Mouse (Mus musculus) layer of hippocampus, adult 8-10 months (tissue): ENCODE results near the gene Ppan. TPM values are rescaled to one million over a fixed set of nuclear protein-coding genes. Genes with fewer than 3 reads are reported as not detected.
A peak's percentile ranks its signal among the peaks of the same experiment; 100 is the strongest.

Source experiments
- DNase-seq, 2 experiments: peaks; one replicate each; pipeline ENCODE4 v3.0.0; 2022; ENCODE audit warnings: low spot score in 2 of 2
- total RNA-seq, 4 experiments: library from RNA; stranded (reverse); gene quantifications; 2 replicates each; pipeline ENCODE4 v1.2.4; 2022

Gene Ppan
- total RNA-seq, 4 experiments from 2014 or later, result 21.8 to 28.1 (median 24.6) TPM

DNA sequence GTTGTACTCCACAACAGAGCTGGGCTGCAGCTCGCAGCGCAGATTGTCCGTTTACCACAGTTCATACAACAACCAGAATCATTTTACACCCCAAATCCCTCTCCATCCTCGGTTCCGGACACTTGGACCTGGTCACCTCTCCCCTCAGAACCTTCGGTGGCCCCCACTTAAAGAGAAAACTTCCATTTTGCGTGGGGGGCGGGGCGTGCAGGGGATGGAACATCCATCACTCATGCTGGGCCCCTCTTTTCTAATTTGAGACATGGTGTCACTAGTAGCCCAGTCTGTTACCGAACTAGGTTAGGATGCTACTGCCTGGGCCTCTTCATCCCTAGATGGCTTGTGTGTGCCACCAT lies 9.3 kb upstream of the Ppan start:
- DNase-seq, result no peak

DNA sequence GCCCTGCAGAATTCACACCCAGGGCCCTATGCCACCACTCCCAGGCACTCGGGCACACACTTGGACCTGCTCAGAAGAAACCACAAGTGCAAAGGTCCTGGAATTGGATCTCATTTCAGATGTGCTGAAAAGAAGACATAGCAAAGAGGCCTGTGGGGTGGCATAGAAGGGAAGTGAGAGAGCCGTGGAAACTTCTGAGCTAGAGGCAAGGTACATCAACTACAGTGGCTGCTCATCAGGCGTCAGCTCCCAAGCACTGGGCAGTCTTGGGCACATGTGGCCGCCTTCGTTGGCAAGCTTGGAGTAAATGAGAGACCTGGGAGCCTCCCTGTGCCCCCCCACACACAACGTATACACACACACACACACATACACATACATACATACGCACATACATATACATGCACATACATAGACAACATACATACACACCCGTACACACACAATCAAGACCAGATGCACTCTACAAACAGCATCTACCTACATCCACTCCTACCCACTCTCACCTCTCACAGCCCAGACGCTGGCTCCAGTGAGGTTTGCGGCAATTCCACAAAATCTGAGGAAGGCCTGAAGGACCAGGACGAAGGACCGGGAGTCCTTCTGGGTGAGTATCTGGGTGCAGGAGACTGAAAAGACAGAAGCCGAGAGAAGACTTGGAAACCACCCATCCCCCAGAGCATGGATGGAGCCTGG lies 8.7 kb upstream of the Ppan start, which contains the start of gene Angptl6:
Angptl6 (minus strand) TSS at position 631 of the 696 bp plus-strand sequence.
- DNase-seq, result no peak

DNA sequence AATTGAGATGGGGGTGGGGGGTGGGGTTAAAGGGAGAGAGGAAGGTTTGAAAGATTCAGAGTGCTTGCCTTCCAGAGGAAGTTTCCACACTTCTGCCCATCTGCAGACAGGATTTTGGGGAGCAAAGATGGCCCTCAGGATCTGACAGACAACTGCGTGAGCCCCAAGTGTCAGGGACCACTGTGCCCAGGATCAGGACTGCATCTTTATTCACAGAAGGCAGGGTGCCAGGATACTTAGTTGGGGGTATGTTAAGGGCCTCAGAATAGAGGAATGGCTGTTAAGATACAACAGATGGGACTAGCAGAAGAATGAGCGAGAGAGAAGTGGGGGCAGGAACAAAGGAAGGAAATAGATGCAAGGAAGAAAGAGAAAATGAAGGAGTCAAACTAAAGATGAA lies 1.4 kb upstream of the Ppan start:
- peak in 1 of 2 experiments; percentile 4 for DNase-seq

DNA sequence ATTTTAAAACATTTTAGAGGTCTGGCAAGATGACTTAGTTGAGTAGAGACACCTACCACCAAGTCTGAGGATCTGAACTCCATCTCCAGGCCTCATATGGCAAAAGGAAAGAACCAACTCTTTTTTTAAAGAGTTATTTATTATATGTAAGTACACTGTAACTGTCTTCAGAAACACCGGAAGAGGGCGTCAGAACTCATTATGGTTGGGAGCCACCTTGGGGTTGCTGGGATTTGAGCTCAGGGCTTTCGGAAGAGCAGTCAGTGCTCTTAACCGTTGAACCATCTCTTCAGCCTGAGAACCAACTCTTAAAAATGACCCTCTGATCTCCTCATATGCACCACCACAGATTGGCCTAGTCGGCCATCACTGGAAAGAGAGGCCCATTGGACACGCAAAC lies 784 bp upstream of the Ppan start:
- peak in 1 of 2 experiments; percentile 2 for DNase-seq

DNA sequence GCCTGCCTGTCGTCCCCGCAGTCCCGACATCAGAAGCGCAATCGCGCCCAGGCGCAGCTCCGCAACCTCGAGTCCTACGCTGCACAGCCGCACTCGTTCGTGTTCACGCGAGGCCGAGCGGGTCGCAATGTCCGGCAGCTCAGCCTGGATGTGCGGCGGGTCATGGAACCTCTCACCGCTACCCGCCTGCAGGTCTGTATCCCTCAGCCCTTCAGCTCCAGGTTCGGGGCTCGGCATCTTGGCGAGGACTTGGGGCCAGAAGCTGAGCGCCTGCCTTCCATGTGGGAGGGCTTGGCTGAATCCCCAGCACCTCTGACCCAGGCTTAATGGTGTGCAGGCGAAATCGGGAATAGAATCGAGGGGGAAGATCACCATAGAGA lies 401 bp downstream of the Ppan start:
- no peak for DNase-seq

DNA sequence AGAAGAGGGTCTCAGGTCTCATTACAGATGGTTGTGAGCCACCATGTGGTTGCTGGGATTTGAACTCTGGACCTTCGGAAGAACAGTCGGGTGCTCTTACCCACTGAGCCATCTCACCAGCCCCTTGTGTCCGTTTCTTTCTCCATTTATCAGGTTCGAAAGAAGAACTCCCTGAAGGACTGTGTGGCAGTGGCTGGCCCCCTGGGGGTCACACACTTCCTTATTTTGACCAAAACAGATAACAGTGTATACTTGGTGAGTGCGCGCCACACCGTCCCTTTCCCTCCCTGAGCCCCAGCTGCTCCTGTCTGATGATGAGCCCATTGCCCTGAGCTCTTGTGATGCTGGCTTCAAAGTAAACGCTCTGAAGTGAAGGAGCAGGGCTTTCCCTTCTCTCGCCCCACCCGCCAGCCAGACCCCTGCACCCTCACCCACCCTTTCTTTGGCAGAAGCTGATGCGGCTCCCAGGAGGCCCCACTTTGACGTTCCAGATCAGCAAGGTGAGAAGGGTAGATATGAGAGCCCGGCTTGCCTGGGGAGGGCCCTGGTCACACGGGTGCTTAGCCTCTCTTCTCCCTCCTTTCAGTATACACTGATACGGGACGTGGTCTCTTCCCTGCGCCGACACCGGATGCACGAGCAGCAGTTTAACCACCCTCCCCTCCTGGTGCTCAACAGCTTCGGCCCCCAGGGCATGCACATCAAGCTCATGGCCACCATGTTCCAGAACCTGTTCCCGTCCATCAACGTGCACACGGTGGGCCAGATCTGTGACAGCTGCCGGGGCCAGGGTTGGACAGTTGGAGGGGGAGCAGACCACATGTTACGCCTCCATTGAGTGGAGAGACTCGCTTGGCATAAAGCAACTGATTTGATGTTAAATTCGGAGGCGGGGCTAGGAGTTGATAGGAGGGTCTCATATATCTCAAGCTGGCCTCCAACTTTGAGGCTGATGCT lies 1.5 kb downstream of the Ppan start:
- DNase-seq, result peak in 1 of 2 experiments; percentile 4

DNA sequence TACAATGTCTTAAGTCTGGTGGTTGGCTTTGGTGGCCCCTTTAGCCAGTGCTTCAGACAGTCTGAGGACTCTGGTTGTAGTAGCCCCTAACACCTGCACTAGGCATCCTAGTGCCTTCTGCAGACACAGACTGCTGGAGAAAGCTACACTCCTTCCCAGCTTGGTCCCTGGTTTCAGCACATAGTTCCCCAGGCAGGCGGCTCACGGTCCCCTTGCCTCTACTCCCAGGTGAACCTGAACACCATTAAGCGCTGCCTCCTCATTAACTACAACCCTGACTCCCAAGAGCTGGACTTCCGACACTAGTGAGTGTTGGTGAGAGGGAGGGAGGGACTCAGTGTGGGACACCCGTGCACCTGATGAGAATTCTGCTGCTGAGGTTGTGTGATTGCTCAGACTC lies 2.4 kb downstream of the Ppan start:
- DNase-seq, result no peak

DNA sequence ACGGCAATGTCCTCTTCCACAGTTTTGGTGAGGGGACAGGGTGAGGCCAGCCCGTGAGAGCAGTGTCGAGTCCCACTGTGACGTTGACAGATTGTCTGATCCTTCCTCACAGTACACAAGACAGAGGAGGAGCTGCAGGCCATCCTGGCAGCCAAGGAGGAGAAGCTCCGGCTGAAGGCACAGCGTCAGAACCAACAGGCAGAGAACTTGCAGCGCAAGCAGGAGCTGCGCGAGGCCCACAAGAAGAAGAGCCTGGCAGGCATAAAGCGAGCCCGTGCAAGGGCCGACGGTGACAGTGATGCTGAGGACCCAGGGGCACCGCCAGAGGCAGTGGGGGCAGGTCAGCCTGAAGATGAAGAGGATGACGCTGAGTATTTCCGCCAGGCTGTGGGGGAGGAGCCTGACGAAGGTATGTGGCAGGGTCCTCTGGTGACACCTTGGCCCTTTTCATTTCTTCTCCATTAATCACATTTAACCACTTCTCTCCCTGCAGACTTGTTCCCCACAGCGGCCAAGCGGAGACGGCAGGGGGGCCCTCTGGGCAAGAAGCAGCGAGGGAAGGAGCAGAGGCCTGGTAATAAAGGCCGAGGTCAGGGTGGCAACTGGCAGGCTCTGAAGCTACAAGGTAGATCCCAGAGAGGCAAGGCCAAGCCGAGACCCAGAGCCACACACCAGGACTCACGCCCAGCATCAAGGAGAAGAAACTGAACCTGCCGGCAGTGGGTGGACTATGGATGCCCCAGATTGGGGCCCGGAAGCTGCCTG lies 3.5 kb downstream of the Ppan start:
- no peak for DNase-seq

DNA sequence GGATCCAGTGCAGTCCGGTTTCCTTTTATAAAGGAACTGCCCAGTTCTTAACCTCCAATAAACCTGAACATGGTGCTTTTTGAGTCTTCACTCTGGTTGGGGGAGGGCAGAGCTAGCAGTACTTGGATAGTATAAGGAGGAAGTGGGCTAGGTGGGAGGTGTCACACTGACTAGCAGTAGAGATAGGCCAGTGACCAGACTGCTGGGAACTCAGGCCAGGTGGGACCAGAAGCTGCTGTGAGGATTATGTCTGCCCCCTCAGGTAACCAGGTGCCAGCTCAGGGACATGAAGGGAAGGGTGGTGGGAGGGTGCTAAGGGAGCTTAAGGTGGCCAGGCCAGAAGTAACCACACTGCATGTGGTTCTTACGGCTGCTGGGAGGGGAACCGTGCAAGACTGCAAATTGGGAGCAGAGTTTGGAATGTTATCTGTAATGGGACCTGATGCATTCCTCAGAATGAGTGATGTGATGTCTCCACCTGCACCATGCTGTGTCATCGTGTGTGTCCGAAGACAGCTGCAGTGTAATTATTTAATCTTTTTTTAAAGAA lies 4.2 kb downstream of the Ppan start:
- no peak for DNase-seq

DNA sequence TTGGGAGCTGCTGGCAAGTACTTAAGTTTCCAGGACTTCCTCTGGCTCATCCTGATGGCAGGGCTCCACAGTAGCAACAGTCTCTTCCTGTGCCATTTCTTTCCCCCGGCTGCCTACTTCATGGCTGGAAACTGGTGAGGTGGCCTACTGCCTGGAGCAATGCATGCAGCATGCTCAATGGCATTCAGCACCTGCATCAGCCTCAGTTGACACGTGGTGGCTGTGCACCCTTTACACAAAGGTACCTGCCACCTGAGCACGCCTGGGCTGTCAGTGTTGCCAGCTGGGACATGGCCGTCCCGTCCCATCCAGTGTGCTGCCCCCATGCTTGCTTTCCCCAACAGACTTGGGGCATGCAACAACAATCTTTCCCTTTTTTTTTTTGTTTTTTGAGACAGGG lies 5.1 kb downstream of the Ppan start:
- DNase-seq, result no peak

DNA sequence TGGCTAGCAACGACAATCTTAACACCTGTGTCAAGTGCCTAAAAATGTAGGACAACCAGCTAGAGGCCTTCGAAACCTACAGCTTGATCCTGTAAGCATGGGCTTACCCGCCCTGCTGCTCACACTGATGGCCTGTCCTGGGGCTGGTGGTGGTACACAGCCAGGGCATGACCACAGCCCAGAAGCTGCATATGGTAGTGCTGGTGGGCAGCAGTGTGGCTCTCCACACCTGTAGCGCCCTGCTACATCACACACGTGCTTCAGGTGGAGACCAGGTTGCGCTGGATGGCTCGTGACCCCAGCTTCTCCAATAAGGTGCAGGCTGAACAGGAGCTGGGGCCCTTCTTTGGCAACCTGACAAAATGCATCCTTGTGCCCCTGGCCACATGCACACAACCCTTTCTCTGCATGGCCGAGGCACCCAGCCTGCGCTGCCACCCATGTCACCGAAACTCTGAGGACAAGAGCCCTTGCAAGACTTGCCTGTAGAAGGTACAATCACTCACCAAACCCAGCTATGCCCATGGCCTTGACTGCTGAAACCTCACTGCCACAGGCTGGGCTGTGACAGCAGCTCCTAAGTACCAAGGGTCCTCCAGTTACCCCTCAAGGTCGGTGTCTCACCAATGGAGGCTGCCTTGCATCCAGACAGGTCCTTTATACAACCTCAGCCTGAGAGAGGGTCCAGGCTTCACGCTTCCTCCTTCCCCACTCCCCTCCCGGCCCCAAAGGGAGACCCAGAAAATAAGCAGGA lies 5.8 kb downstream of the Ppan start:
- DNase-seq, result no peak

DNA sequence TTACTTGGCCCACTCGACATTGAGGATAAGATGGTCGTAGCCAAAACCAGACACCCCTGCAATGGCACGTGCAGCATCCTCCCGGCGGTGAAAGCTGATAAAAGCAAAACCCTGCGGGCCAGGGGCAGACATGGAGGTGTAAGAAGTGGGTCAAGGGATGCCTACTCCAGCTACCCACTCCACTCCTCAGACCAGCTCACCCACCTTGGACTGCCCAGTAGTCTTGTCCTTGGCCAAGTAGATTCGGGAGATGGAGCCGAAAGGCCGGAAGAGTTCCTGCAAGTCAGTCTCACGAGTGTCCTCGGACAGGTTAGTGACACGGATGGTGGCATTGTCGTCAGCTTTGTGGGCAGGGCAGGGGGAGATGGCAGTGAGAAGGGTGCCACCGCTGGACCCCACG lies 6.7 kb downstream of the Ppan start:
- no peak for DNase-seq

DNA sequence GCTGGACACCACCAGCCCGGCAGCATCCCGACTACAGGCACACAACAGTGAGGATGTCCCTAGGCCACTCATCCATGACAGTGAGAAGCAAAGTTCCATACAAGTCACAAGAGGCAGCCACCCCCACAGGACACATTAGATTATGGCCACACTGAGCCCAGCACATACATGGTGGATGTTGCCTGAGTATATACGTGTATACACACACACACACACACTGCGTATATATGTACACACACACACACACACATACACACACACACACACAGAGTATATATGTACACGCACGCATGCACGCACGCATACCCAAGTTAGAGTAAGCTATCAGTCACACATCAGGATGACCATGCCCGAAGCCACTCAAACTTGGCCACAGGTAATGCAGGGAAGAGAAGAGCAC lies 7.4 kb downstream of the Ppan start:
- DNase-seq, result no peak

DNA sequence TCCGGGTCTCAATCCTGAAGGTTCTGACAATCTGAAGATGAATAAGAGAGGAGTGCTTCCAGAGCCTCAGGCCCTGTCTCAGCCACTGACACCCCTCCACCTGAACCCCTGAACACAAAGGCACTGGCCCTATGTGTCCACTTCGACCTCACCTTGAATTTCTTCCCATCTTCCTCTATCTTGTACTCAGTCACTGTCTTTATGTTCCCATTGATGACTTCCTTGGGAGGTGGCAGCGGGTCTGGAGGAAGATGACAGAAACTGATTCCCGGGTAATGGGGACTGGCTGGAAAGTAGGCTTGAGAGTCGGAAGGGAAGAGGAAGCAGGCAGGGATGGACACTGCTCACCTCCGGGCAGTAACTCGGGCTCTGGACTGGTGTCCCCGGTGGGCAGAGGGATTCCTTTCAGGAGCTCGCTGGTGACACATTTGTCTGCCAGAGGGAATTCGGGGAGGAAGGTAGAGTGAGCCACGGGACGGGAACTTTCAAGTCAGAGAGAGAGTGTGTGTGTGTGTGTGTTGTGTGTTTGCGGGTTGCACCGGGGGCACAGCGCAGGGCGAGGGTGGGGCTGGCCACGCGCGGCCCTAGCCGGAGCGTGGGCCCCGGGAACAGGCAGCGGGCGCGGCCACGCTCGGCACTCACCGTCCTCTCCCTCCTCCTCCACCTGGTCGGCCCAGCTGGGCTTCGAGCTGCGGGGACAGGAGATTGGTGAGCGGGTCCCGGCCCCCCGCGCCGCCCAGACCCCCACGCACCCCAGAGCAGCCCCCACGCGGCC lies 9.9 kb downstream of the Ppan start:
- DNase-seq, result no peak

DNA sequence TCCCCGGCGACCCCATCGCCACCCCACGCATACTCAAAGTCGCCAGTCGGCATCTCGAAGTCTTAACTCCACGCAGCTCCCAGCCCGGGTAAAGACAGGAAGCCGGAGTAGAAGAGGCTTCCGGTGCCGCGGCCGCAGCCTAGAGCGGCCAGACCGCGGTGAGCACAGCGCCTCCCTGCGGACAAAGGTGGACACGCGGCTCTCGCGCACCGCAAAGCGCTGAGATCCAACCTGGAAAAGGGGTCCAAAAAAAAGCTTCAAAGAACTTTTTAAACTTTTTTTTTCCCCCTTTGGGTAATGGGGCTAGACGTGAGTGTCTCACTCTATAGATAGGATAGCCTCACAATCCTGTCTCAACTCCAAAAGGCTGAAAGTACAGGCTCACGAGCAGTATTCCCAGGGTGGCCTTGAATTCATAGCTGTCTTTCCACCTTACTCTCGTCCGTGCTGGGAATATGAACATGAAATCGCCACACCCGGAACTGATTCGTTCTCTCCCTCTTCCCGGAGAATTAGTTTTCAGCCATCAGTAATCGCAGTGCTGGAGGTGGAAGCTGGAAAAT lies 10.6 kb downstream of the Ppan start, which contains the start of gene Eif3g:
Eif3g (minus strand) TSS at position 113 of the 563 bp plus-strand sequence.
- peak in 1 of 2 experiments; percentile 84 for DNase-seq

DNA sequence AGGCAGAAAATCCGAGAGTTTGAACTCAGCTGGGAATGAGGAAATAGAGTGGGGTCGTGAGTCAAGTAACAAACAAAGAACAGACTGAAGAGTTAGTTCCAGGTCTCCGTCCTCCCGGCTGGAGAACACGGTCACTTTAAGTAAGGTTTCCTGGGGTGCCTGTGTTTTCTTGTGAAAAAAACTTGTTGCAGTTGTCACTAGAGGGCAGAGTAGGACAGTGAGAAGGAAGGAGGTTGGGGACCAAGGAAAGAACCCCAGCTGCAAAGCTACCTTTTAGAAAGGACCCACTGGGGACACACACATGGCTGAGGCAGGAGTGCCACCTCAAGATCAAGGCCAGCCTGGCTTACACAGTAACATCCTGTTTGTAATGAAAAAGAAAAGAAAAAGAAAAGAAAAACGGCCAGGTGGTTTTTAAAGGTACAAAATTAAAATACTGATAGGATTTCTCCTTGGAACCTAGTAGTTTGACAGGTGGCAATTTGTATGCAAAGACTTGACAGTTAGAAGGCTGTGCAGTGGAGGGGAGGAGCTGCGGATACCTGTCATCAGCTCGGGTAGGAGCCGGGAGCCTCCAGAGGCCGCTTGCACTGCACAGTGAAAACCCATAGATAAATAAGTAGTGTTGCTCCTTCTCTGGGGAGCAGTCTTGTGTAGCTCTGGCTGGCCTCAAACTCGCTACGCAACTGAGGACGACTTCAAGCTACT lies 13.6 kb downstream of the Ppan start:
- DNase-seq, result no peak

DNA sequence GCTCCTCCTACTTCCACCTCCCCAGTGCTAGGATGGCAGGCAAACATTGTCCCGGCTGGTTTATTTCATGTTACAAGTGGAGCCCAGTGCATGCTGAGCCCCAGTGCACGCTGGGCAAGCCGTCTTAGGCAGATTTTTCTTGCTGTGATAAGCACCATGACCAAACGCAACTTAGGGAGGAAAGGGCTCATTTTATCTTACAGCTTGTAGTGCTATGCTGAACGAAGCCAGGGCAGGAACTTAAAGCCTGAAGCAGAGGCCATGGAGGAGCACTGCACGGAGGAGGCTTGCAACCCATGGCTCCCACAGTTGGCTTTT lies 14.2 kb downstream of the Ppan start:
- no peak for DNase-seq

DNA sequence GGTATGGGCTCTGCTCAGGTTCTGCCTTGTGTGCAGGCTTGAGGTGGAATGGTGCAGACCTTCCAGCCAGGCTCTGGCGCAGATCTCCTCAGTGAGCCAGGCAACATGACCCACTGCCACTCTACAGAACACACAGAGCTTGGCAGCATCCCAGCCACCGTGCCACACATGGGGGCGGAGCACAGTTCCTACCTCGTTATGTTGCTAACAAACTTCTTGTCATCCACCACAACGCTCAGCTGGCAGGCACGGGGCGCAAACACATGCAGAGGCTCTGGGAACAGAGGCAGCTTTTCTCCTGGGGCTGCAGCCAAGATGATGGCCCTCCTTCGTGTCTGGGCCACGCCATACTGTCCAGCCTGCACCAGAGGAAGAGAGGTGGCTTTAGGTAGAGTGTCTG lies 22.0 kb downstream of the Ppan start:
- no peak for DNase-seq

DNA sequence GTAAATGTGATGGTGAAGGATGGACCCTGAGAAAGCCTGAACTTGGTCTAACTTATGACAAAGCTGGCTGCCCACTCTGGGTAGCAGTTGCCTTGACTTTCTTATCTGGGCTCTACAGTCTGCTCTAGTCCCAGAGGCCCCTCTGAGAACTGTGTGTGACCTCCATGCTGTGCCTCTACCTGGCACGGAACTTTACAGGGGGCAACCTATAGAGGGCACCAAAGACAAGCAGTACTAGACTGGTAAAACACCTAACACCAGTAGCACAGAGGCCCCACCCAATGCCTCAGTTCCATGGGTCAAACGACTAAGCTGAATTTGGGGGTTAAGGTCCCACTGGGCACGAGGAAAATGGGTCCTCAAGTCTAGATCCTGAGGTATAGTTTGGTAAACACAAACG lies 28.2 kb downstream of the Ppan start:
- no peak for DNase-seq
